Mouse (Mus musculus) B cell, adult 2 months (primary cell): Measurements from ENCODE around the gene Rab11fip3.
A peak's percentile ranks its signal among the peaks of the same experiment; 100 is the strongest.

Experiments
- DNase-seq, 2 experiments: peaks; one replicate each; pipeline ENCODE4 v3.0.0; 2022

Rab11fip3 gene

DNA sequence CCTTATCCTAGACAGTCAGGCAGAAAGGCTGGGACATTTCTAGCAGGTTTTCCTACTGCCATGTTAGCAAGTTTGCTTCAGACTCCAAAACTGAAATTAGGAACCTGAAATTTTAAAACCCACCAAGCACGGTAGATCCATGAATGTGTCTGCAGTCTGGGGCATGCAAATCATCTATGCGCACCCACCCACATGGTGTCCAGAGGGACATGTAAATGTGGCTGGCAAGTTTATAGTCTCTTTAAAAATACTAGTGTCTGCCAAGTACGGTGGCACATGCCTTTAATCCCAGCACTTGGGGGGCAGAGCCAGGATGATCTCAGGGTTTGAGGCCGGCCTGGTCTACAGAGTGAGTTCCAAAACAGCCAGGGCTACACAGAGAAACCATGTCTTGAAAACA lies 41.1 kb downstream of the Rab11fip3 start:
- DNase-seq, result no peak

- no peak for DNase-seq
Measured at GRCm38 (mm10) chr17:26024674-26025073, 44.7 kb downstream of the Rab11fip3 start.

GRCm38 (mm10) chr17:26023966-26024365 lies 45.4 kb downstream of the Rab11fip3 start:
- DNase-seq, result no peak

DNA sequence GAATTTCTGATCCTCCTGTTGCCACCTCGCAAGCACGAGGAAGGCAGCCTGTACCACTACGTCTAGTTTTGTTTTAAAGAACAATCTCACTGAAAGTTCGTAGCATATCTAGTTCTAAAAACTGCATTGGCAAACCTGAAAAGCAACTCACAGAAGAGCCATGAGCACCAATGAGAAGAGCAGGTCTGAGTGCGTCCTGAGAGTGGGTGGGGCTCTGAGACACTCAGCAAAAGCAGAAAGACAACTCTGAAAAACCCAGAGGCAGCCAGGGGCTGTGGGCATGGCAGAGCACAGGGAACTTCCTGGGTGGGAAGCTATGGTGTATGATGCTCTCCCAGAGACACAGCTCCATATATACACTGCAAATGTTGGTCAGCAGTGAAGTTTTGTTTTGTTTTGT lies 46.2 kb downstream of the Rab11fip3 start:
- DNase-seq, result no peak

GRCm38 (mm10) chr17:26021728-26022341 lies 47.5 kb downstream of the Rab11fip3 start:
- DNase-seq, result no peak

DNA sequence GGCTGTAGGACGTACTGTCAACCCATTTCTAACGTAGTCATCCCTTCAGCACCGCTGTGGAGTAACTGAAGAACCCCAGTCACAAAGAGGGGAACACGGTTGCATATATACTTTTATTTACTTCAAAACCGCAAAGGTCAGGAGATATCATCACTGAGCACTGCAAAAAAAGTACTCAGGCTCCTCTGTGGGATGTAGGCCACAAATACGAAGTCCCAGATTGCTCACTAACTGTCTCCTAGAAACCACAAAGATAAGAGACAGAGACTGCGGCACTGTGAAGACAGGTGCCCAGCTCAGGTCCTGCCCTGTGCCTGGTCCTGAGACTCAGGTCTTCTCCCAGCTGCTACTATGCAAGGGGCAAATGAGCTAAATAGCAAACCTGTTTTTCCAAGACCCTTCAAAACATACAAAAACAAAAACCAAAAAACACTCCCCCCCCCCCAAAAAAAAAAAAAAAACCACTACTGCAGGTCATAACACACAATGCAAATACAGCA lies 48.5 kb downstream of the Rab11fip3 start:
- no peak for DNase-seq

DNA sequence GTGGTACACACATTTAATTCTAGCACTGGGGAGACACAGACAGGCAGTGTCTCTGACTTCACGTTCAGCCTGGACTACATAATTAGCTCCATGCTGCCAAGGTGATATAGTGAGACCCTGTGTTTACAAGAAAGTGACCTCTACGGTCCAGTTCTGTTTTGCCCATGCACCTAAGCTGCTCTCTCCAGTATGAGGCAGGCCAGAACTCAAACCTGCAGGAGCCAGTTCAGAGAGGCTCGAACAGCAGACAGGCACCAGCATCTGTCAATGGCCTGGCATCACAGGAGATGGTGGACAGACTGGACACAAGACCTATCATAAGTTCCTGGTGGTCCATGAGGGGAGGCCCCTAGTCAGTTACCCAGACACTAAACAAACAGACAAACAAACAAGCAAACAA lies 51.0 kb downstream of the Rab11fip3 start:
- DNase-seq, result no peak

GRCm38 (mm10) chr17:26017949-26018348 lies 51.4 kb downstream of the Rab11fip3 start:
- DNase-seq, result no peak

DNA sequence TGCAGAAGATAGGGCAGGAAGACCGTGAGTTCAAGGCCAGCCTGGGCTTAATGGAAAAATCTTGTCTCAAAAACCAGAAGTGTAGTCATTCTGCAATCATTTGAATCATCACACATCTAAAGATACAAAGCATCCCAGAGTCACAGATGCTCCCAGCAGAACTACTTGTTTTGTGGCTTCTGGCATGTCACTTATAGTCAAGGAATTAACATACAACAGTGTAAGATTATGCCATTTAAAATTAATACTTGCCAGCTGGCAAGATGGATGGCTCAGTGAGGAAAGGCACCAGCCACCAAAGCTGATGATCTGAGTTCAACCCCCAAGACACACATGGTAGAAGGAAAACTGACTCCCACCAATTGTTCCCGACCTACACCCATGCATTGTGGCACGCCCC lies 52.3 kb downstream of the Rab11fip3 start:
- DNase-seq, result no peak

DNA sequence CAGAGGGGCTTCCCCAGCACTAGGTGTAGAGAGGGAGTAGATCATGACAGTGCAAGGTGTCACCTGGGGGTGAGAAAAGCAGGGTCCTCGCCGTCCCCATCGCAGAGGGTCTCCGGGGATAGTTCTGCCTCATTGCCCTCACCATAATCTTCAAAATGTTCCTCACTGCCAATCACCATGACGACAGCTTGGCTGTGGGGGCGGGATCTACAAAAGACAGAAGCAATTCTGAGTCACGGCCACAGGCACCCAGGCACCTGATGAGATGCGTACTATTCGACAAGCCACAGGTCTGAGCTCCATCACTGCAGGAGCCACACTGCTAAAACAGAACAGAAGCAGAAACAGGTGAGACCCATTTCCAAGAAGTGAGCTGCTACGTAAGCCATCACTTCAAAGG lies 55.6 kb downstream of the Rab11fip3 start:
- no peak for DNase-seq

DNA sequence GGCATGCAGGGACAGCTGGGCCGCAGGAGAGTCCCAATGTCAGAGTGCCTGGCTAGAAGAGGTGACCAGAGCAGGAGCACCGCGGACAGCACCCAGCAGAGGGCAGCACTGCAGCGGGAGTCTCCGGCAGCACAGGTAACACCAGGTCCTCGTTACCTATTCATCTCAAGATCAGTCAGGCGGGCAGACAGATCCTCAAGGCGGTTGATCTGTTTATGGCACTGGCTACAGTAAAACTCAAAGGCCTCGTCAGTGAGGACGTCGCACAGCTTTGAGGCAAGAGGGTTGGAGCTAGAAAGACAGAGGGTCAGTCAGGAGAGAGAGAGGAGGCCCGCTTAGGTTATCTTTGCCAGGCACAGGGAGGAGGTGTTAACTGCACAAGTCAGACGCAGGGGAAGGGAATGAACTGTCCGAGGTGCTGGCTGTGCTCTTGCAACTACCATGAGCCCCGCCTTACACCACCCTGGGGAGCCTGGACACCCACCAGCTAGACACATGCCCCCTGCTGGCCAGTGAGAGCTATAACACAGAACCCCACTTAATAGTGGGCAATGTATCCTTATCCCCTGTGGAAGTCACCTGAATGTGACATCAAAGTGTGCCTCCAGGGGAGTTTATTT lies 57.4 kb downstream of the Rab11fip3 start:
- peak; percentile 87 to 88 for DNase-seq

DNA sequence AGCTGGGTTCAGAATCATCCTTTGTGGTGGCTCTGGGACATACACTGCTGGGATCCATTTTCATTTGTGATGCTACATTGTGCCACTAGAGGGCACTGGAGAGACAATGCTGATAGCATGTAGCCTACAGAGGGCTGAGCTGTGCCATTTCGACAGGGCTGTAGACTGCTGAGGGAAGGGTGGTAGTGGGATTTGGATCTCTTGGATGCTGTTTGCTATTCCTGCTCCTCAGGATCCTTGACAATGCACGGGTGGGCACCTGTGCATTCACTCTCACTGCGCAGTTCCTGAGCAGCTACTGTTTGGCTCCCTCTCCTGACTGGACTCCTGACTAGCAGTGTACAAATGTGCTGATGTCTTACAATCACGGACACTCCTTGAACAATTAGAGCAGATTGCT lies 59.8 kb downstream of the Rab11fip3 start:
- peak; percentile 82 for DNase-seq

DNA sequence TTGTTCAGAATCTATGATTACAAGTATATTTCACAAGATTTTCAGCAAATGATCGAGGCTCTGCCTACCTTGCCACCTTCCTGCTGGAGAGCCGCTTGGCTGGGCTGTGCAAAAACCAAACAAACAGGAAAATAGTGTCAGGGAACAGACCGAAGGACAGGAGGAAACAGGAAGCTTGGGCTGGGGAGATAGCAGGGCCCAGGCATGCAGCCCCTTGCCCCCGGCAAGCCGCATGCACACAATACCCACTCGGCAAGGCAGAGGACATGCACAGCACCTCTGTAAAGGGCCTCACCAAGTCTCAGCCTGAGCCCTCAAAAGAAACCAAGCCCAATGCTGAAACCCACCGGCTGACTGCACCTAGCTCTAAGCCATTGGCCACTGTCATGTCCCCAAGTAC lies 60.6 kb downstream of the Rab11fip3 start:
- DNase-seq, result no peak

DNA sequence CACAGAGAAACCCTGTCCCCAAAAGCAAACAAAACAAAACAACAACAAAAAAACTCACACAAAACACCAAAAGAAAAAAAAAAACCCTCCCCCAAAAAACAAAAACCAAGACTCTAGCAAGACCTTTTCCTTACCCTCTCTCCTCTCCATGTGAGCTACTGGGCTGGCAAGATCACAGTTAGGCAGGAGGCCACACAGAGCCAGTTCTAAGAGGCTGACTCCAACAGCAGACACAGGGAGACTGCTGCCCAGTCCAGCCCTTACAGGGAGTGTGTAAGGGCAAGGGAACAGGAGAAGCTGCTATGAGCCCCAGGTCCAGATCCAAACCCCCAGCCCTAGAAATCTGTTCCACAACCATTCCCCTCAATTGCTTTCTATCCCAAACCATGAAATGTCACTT lies 61.0 kb downstream of the Rab11fip3 start:
- DNase-seq, result no peak

DNA sequence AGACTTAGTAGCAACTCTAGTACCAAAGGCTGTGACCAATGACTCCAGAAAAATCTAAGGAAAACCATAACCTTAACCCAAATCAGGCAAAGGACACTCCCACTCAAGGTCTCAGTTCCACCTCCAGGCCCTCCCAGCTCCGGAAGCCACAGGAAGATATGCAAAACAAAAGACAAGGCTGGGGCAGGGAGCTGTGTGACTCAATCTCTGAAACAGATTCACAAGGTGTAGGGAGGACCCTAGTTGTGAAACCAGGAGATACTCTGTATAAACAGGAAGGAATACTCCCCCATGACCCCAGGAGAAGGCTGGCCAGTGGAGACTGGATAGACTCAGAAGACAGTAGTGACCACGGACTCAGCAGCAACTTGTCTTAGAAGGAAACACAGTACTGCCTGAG lies 61.7 kb downstream of the Rab11fip3 start:
- no peak for DNase-seq

DNA sequence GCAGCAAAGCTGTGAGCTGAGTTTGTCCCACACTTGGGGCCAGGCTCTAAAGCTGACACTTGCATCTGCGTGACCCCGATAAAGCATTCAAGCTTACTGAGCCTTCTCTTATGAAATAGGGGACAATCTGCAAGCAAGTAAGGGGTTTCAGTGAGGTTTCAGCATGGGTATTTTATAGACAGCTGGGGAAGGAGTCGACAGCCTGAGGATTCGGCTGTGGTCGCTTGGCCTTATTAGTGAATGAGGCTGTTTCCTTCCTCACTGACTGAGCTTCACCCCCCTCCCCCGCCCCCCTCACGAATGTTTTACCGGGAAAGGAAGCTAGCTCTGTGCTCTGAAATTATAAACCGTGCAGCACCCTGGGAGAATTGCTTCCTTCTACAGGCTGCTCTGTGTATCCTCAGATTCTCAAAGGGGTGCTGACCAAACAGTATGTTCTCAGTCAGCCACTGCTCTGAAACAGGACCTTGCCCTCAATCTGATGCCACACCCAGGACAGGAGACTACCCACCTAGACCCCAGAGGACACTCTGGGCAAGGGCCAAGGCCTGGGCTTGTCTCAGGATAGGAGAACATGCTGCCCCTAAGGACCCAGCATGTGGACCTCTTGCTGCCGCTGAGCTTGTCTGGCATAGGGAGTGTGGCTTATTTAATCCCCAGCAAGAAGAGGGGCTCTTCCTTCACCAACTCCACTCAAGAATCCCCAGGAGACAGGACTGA lies 63.5 kb downstream of the Rab11fip3 start:
- DNase-seq, result no peak

- DNase-seq, result no peak
Measured at GRCm38 (mm10) chr17:26004711-26005110, 64.6 kb downstream of the Rab11fip3 start.

- no peak for DNase-seq
Measured at GRCm38 (mm10) chr17:26003864-26004263, 65.5 kb downstream of the Rab11fip3 start.

DNA sequence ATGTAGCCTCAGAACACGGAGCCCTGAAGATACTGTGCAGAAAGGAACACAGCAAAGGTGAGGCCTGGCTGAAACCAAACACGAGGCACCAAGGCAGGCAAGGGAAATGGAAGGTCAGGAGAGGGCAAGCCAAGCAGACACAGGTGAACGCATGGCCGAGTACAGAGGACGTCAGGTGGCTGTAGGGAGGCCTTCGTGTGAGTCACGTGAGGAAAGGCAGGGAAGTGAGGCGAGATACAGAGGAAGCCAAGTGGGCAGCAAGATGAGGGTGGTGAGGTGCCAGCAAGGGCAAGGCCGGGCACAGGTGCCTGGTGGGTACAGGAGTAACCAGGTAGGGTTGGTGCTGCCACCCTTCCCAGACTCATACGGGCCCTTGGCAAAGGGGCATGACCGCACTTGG lies 70.9 kb downstream of the Rab11fip3 start:
- DNase-seq, result no peak

- no peak for DNase-seq
Measured at GRCm38 (mm10) chr17:25993489-25993888, 75.9 kb downstream of the Rab11fip3 start.

DNA sequence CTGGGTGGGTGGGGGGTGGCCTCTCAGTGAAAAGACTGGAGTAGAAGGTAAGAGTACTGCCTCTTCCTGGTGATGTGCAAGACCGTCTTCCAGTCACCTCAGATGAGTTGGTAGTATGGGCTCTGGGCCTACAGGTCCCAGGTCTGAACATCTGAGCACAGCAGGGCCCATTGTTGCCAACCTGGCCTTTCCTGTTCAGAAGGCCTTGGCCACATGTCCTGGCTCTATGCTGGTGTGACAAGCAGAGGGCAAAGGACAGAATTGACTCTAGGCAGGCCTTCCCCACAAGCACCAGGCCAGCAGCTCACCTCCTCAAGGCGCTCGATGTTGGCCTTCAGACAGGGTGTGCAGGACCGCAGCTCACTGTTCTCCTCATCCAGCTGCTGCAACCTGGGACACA lies 77.1 kb downstream of the Rab11fip3 start:
- no peak for DNase-seq

- no peak for DNase-seq
Measured at GRCm38 (mm10) chr17:25990331-25990730, 79.0 kb downstream of the Rab11fip3 start.

GRCm38 (mm10) chr17:25985306-25986294 lies 83.8 kb downstream of the Rab11fip3 start, which contains the start of gene Capn15:
TSS of gene Capn15 (minus strand) at chr17:25985796.
- peak; percentile 92 for DNase-seq
